Mouse (Mus musculus): ENCODE data around the gene Ybx2. TPM values are rescaled to one million over a fixed set of nuclear protein-coding genes. Genes with fewer than 3 reads are reported as not detected.
A peak's percentile ranks its signal among the peaks of the same experiment; 100 is the strongest.

Ybx2 gene
- polyA plus RNA-seq (2015; fragmentation: Nextera tagmentation; extraction: Ambion mirVana) = 5.6 and 5.8 TPM in 2 replicates

DNA sequence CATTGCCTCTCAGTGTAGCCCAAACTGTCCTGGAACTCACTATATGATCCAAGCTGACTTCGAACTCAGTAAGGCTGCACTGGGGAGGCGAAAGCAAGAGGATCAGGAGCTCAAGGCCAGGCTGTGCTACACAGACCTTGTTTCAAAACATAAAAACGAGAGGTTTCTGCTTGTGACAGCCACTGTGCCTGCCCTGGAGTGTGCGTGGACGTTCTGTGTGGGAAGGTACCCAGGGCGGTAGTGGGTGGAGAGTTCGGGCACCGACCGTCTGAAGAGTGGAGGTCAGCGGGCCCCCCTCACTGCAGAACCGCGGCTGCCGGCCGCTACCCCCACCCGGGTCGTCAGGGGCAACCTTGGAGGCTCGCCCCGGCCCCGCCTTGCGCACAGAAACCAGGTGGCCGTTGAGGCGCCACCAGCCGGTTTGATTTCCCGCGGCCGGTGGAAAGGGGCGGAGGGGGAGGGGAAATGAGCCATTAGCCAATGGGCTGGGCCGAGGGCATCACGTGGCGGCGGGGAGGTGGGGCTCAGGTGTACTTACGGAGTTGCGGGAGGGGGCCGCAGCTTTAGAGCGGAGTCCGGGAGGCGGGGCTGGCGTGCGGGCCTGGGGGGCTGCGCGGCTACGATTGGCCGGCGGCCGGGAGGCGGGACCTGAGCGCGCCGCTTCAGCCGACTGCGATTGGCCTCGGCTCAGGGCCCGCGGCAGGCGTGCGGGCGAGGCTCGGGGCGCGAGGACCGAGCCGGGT, at the start of gene Ybx2:
TSS of gene Ybx2 (plus strand) at position 660 of the 743 bp plus-strand sequence.
- Histone ChIP-seq H3K27ac (replicated peaks) (no peak within 1 kb of the TSS), H3K4me1 (peaks cover 27% of the 10 kb centered on the region), H3K36me3 (no peaks in the 10 kb centered on the region), H3K9ac (replicated peaks) (peak within 1 kb of the TSS; percentile 52), H3K9me3 (no peaks in the 10 kb centered on the region), H3K27me3 (peaks cover 10% of the 10 kb centered on the region; the same call in 1 of the 2 replicates), H3K4me3 (peak within 1 kb of the TSS; percentile 54), H3K4me2 (replicated peaks) (peak within 1 kb of the TSS; percentile 99)
- ATAC-seq (replicated peaks) = peak; percentile 94
- WGBS = 1% methylated on average over 61 of the region's 62 CpGs

DNA sequence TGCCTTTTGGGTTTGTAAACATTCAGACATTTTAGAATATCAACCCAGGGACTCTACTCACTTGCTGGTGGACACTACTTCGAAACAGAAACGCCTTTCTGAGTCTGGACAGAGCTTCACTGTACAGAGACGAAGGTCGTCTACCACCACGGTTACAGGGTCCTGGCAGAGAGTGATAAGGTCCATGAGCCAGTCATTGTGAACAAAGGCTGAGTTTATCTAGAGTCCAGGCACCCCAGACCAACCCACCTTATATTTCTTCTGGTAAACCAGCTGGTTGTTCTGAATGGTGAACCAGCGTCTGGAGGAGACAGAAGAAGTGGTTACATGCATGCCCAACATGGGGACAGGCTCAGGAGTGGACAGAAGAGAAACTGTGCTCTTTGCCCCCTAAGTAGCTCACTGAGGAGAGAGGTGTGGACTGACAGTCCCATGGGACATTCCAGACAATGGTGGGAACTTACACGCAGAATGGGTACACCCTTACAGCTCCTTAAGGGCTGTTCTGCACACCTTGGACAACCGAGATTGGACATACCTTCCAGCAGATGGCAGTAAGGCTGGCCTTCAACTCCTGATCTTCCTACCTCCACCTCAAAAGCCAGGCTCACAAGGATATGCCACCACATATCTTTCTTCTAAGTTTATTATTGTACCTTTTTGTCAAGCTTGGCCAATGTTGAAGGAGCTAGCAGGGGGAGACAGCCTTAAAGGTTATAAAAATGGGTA, 48.5 kb upstream of the Ybx2 start:
- Histone ChIP-seq H3K27ac (replicated peaks) (no peak overlapping the region), H3K9ac (replicated peaks) (no peak overlapping the region), H3K4me1 (no peaks in the 10 kb centered on the region), H3K9me3 (no peaks in the 10 kb centered on the region), H3K4me2 (replicated peaks) (no peak overlapping the region), H3K36me3 (no peaks in the 10 kb centered on the region), H3K4me3 (no peak overlapping the region), H3K27me3 (0 out of 2 replicates have a peak, but pooled peaks cover 4% of the 10 kb centered on the region)
- ATAC-seq (replicated peaks) = no peak
- 73% methylated on average over 8 of the region's 8 CpGs for WGBS

DNA sequence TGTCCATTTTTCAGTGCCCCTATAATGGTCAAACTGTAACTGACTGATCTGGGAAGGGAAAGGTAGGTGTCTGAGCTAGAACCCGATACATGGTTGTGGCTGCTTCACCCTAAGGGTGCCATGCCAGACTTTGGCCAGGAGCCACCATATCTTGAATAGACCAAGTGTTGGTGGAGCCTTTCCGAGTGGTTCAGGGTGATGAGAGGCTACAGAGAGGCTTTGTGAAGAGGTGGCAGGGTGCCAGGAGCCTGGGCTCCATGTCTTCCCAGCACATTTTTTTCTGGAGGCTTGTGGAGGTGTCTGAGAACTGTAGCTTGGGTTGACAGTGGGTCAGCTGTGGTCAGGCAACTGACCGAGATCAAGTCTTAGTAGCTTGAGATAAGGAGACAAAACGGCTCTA, 44.1 kb upstream of the Ybx2 start:
- Histone ChIP-seq H3K4me1 (no peaks in the 10 kb centered on the region), H3K9me3 (no peaks in the 10 kb centered on the region), H3K27me3 (no peaks in the 10 kb centered on the region), H3K4me2 (replicated peaks) (no peak overlapping the region), H3K4me3 (no peak overlapping the region), H3K9ac (replicated peaks) (no peak overlapping the region), H3K27ac (replicated peaks) (no peak overlapping the region), H3K36me3 (no peaks in the 10 kb centered on the region)
- no peak for ATAC-seq (replicated peaks)
- 60% methylated on average over 4 of the region's 4 CpGs for WGBS

DNA sequence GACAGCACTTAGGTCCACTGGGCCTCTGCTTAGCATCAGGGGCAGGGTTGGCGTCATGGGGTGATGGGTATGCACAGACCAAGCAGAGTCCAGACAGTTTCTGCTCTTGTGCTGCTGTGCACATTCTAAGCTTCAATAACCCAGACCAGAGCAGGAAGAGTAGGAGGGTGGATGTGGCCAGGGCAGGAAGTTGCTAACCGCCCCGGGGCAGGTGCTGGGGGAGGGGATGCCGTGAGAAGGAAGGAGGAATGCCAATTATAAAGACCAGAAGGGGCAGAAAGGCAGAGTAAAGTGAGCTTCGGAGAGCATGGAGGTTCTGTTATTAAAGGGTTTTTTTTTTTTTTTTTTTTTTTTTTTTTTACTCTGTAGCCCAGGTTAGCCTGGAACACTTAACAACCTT, 40.9 kb upstream of the Ybx2 start:
- ATAC-seq (replicated peaks) = no peak
- Histone ChIP-seq H3K9ac (replicated peaks) (no peak overlapping the region), H3K36me3 (no peaks in the 10 kb centered on the region), H3K27ac (replicated peaks) (no peak overlapping the region), H3K9me3 (no peaks in the 10 kb centered on the region), H3K27me3 (no peaks in the 10 kb centered on the region), H3K4me3 (no peak overlapping the region), H3K4me1 (peaks cover 16% of the 10 kb centered on the region), H3K4me2 (replicated peaks) (no peak overlapping the region)
- WGBS = 91% methylated on average over 5 of the region's 5 CpGs

DNA sequence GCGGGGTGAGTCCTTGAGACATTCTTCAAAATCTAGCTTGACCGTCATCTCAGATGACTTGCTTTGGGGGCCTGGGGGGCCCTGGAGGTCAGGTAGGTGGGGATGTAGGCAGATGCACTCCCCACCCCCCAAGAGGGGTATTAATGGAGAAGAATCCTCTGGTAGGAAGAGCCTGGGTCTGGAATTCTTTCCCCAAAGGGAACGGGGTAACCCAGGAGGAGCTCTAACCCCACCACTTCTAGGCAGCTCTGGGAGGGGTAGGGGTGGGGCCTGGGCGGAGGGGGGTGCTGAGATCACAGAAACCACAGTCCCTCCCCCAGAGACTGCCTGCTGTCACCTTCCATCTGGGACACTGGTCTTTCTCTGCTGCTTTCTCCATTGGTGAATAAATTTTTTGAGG, 40.3 kb upstream of the Ybx2 start, which contains the start of gene Acap1:
TSS of gene Acap1 (minus strand) at position 249 of the 400 bp plus-strand sequence.
- ATAC-seq (replicated peaks) = no peak
- peaks cover 20% of the 10 kb centered on the region for H3K4me1 ChIP-seq
- no peak within 1 kb of the TSS for H3K4me2 ChIP-seq (replicated peaks)
- H3K36me3 ChIP-seq = no peaks in the 10 kb centered on the region
- H3K9me3 ChIP-seq = no peaks in the 10 kb centered on the region
- no peak within 1 kb of the TSS for H3K4me3 ChIP-seq
- 88% methylated on average over 4 of the region's 4 CpGs for WGBS
- H3K27ac ChIP-seq (replicated peaks) = no peak within 1 kb of the TSS
- no peaks in the 10 kb centered on the region for H3K27me3 ChIP-seq
- H3K9ac ChIP-seq (replicated peaks) = no peak within 1 kb of the TSS

DNA sequence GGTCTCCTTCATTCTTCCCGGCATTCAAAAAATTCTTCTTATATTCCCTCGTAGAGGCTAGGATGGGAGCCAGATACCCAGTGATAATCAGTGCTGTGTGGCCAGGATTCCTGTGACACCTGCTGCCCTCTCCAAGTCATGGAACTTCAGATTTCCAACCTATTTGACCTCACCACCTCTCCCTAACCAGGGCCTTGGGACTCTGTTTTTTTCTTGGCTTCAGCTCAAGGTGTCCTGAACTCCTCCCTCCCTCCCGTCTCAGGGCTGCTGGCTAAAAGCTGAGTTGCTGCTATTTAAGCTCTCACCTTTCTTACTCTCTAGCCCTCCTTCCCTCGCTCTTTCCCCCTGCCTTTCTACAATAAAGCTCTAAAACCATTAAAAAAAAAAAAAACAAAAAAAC, 35.7 kb upstream of the Ybx2 start:
- no peak for ATAC-seq (replicated peaks)
- Histone ChIP-seq H3K4me2 (replicated peaks) (peak overlapping the region; percentile 91), H3K27ac (replicated peaks) (peak overlapping the region; percentile 96), H3K9ac (replicated peaks) (peak overlapping the region; percentile 76), H3K4me1 (peaks cover 35% of the 10 kb centered on the region), H3K9me3 (no peaks in the 10 kb centered on the region), H3K27me3 (no peaks in the 10 kb centered on the region), H3K4me3 (peak overlapping the region; percentile 56), H3K36me3 (peaks cover 12% of the 10 kb centered on the region)
- WGBS = 23% methylated on average over 4 of the region's 4 CpGs

DNA sequence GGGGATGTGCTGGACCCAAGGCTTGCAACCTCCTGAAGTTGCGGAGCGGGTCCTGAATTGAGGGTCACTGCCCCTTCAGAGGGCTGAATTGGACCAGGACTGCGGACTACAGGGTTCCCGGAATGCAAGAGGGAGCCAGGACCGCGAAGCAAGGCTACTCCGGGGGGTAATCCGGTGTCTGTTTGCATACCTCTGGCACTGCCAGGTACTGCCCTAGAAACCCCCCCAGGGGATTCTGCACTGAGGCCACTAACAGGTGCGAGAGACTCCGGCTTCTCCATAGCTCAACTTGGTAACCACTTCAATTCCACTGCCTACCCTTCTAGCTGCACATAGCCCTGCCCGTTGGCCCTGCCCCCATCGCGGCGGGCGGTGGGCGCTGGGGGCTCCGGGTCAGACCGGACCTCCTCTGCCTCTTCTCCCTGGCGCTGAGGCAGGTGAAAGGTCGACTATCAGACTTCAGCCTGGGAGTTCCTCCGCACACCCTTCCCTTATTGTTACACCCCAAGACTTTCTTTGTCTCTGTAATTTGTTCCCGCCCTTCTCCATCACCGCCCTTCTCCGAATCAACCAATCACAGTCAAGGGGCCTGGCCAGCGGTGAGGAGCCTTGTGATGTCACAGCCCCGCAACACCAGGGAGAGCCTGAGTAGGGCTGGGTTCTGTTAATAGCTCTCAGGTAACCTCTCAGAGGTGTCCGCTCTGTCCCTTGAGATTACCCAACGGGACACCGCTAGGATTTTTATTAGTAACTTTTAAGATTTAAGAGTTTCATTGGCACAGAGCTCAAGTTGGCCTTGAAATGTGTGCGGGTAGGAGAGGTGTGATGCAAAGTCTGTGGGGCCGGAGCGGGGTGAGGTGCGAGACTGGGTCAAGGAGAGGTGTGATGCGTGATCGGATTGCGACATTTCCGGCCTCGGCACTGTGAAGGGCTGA, 34.9 kb upstream of the Ybx2 start, which contains the start of the genes 2810408A11Rik and Neurl4:
TSS of gene 2810408A11Rik (minus strand) at position 517 of the 935 bp plus-strand sequence.
TSS of gene Neurl4 (plus strand) at position 602 of the 935 bp plus-strand sequence.
- Histone ChIP-seq H3K36me3 (peaks cover 20% of the 10 kb centered on the region), H3K4me3 (peak within 1 kb of the TSS; percentile 56), H3K27ac (replicated peaks) (peak within 1 kb of the TSS; percentile 96), H3K4me2 (replicated peaks) (peak within 1 kb of the TSS; percentile 91), H3K4me1 (peaks cover 35% of the 10 kb centered on the region), H3K9ac (replicated peaks) (peak within 1 kb of the TSS; percentile 76), H3K9me3 (no peaks in the 10 kb centered on the region), H3K27me3 (no peaks in the 10 kb centered on the region)
- under 1% methylated on average over 38 of the region's 38 CpGs for WGBS
- ATAC-seq (replicated peaks) = peak; percentile 96

DNA sequence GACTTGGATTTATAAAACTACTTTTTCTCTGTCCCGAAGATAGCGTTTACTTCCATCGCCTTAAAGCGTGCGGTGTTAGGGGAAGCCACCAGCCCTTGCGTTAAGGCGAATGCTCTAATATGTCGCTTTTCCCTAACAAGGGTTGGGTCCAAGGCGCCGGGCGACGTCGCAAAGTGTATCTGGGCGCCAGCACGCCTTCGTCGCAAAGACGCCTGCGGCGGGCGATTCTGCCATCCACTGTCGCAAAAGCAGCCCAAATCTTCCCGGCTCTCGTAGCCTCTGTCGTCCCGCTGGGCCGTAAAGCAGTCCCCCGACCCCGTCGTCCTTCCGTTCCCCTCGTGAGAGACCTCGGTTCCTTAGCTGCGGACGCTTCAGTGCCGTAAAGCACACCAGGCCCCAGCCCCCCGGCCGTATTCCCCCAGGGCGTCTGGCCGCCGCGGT, 34.2 kb upstream of the Ybx2 start:
- Histone ChIP-seq H3K36me3 (peaks cover 27% of the 10 kb centered on the region), H3K4me1 (peaks cover 35% of the 10 kb centered on the region), H3K27ac (replicated peaks) (peak overlapping the region; percentile 96), H3K9me3 (no peaks in the 10 kb centered on the region), H3K9ac (replicated peaks) (peak overlapping the region; percentile 76), H3K4me3 (peak overlapping the region; percentile 56), H3K4me2 (replicated peaks) (peak overlapping the region; percentile 91), H3K27me3 (no peaks in the 10 kb centered on the region)
- 0% methylated on average over 42 of the region's 42 CpGs for WGBS
- ATAC-seq (replicated peaks) = peak; percentile 82

DNA sequence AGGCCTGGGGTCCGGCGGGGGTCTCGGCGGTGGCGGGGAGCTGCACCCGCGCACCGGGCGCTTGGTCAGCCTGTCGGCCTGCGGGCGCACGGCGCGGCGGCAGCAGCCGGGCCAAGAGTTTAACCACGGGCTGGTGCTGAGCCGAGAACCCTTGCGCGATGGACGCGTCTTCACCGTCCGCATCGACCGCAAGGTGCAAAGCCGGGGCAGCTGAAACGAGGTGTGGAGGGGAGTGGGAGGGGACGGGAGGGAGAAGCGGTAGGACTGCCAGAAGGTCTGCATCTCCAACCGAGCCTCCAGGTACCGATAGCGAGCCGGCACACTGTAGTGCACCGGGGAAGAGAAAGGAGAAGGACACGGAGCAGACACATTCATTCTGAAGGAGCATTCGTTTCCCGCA, 33.6 kb upstream of the Ybx2 start:
- H3K9me3 ChIP-seq = no peaks in the 10 kb centered on the region
- peak overlapping the region; percentile 91 for H3K4me2 ChIP-seq (replicated peaks)
- H3K27me3 ChIP-seq = no peaks in the 10 kb centered on the region
- peaks cover 35% of the 10 kb centered on the region for H3K4me1 ChIP-seq
- peak overlapping the region; percentile 76 for H3K9ac ChIP-seq (replicated peaks)
- peak overlapping the region; percentile 56 for H3K4me3 ChIP-seq
- WGBS = under 1% methylated on average over 37 of the region's 39 CpGs
- no peak for ATAC-seq (replicated peaks)
- H3K27ac ChIP-seq (replicated peaks) = peak overlapping the region; percentile 96
- peaks cover 33% of the 10 kb centered on the region for H3K36me3 ChIP-seq

DNA sequence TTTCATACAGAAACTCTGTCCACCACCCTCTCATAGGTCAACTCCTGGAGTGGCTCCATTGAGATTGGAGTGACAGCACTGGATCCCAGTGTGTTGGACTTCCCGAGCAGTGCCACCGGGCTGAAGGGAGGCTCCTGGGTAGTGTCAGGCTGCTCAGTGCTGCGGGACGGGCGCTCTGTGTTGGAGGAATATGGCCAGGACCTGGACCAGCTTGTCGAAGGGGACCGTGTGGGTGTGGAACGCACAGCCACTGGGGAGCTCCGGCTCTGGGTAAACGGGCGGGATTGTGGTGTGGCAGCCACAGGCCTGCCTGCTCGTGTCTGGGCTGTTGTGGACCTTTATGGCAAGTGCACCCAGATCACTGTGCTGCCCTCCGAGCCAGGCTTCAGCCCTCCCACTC, 32.6 kb upstream of the Ybx2 start:
- Histone ChIP-seq H3K27me3 (no peaks in the 10 kb centered on the region), H3K36me3 (peaks cover 43% of the 10 kb centered on the region), H3K9me3 (no peaks in the 10 kb centered on the region), H3K4me1 (peaks cover 34% of the 10 kb centered on the region), H3K9ac (replicated peaks) (no peak overlapping the region), H3K27ac (replicated peaks) (no peak overlapping the region), H3K4me2 (replicated peaks) (peak overlapping the region; percentile 91), H3K4me3 (peak overlapping the region; percentile 56)
- WGBS = 88% methylated on average over 13 of the region's 13 CpGs
- no peak for ATAC-seq (replicated peaks)

DNA sequence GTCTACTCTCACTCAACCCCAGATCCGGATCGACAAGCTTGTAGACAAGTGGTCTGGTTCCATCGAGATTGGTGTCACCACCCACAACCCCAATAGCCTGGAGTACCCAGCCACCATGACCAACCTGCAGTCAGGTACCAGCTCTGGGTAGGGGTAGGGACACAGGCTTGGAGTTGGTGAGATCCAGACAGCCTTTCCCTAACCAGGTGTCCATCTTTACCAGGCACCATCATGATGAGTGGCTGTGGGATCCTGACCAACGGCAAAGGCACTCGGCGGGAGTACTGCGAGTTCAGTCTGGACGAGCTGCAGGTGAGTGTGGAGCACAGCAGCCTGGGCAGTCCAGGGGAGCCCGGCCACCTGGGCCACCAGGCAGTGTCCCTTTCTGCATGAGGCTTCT, 31.3 kb upstream of the Ybx2 start:
- Histone ChIP-seq H3K27ac (replicated peaks) (no peak overlapping the region), H3K4me3 (no peak overlapping the region), H3K4me2 (replicated peaks) (no peak overlapping the region), H3K27me3 (no peaks in the 10 kb centered on the region), H3K36me3 (peaks cover 56% of the 10 kb centered on the region), H3K9me3 (no peaks in the 10 kb centered on the region), H3K9ac (replicated peaks) (no peak overlapping the region), H3K4me1 (peaks cover 22% of the 10 kb centered on the region)
- ATAC-seq (replicated peaks) = no peak
- WGBS = 95% methylated on average over 9 of the region's 9 CpGs

Data from forebrain, embryonic 15.5 days (tissue).